Mouse (Mus musculus) cortical plate, adult 2 months (tissue): ENCODE data around the gene Ccdc136.

Source experiments
- CTCF ChIP-seq: fragments of 200-500 bp; IDR thresholded peaks from 2 replicates; pipeline ENCODE4 v1.5.1; 2011; ENCODE audit warnings: mild to moderate bottlenecking, control low read depth, low read length; ENCODE audit not compliant: insufficient read depth; ENCODE audit errors: extremely low read depth
- POLR2A ChIP-seq: fragments of 200-500 bp; IDR thresholded peaks from 2 replicates; pipeline ENCODE4 v1.6.1; 2011; ENCODE audit warnings: mild to moderate bottlenecking, low read length, control low read depth; ENCODE audit not compliant: insufficient read depth; ENCODE audit errors: extremely low read depth

GRCm38 (mm10) chr6:29431473-29431872 lies 35.4 kb downstream of the Ccdc136 start:
- no peak for TF ChIP-seq POLR2A
- TF ChIP-seq CTCF = no peak
